Mouse (Mus musculus) heart, postnatal 0 days (tissue): ENCODE results near the gene Bcl9l. TPM values are rescaled to one million over a fixed set of nuclear protein-coding genes. Genes with fewer than 3 reads are reported as not detected.

Experiments used
- ATAC-seq: fragments of 200-750 bp; cut with Nextera tagmentation; 2 replicates; pipeline ENCODE4 v1.8.0; 2017; ENCODE audit warnings: low read depth, moderate number of reproducible peaks, moderate library complexity; ENCODE audit not compliant: insufficient read depth
- DNase-seq: peaks from one replicate; pipeline ENCODE4 v3.0.0-alpha.2; 2016; ENCODE audit warnings: low spot score
- H3K27ac ChIP-seq: fragments of 300-500 bp; sonication (generic); 2 replicates; pipeline ENCODE4 v1.5.1; 2014; ENCODE audit warnings: low read depth, mild to moderate bottlenecking
- H3K27me3 ChIP-seq: fragments of 300-500 bp; sonication (generic); 2 replicates; pipeline ENCODE4 v1.6.1; 2014; ENCODE audit warnings: low read length, mixed read lengths; ENCODE audit not compliant: control insufficient read depth, insufficient read depth
- H3K36me3 ChIP-seq: fragments of 300-500 bp; sonication (generic); replicated peaks from 2 replicates; pipeline ENCODE4 v1.6.1; 2014; ENCODE audit warnings: low read length, mixed read lengths; ENCODE audit not compliant: control insufficient read depth, insufficient read depth
- H3K4me1 ChIP-seq: fragments of 300-500 bp; sonication (generic); 2 replicates; pipeline ENCODE4 v1.6.1; 2014; ENCODE audit warnings: antibody characterized with exemption; ENCODE audit not compliant: control insufficient read depth, insufficient read depth
- H3K4me2 ChIP-seq: fragments of 300-500 bp; sonication (generic); 2 replicates; pipeline ENCODE4 v1.6.1; 2014; ENCODE audit warnings: low read depth, mild to moderate bottlenecking, low read length, moderate library complexity
- H3K4me3 ChIP-seq: fragments of 300-500 bp; sonication (generic); 2 replicates; pipeline ENCODE4 v1.5.1; 2014; ENCODE audit warnings: low read depth, low read length
- H3K9ac ChIP-seq: fragments of 300-500 bp; sonication (generic); replicated peaks from 2 replicates; pipeline ENCODE4 v1.6.1; 2014; ENCODE audit warnings: low read depth, low read length, mixed read lengths
- H3K9me3 ChIP-seq: fragments of 300-500 bp; sonication (generic); replicated peaks from 2 replicates; pipeline ENCODE4 v1.6.1; 2016; ENCODE audit warnings: low read length; ENCODE audit not compliant: control insufficient read depth
- CTCF ChIP-seq: IDR thresholded peaks from 2 replicates; pipeline ENCODE4 v1.5.1; 2016; ENCODE audit warnings: antibody characterized with exemption, control low read depth, low read depth
- EP300 ChIP-seq: IDR thresholded peaks from 2 replicates; pipeline ENCODE4 v1.6.1; 2016; ENCODE audit warnings: antibody characterized with exemption, low read depth
- WGBS: fragments of 180-500 bp; shearing (Covaris S2); extraction: QIAGEN DNeasy Blood & Tissue Kit; methylation state at CpG from one replicate; pipeline ENCODE4 v1.1.7; 2014; 5-methylcytosine and 5-hydroxymethylcytosine counted together
- polyA plus RNA-seq: library from polyadenylated mRNA; unstranded; fragments of >200 nt; fragmentation: Nextera tagmentation; extraction: Ambion mirVana; gene quantifications from 2 replicates; pipeline ENCODE4 v1.2.1, GENCODE M21; 2015
- total RNA-seq: library from RNA; depleted of rRNA; stranded (reverse); fragments of >200 nt; gene quantifications from 2 replicates; pipeline ENCODE4 v1.2.3, GENCODE M21; 2014; ENCODE audit warnings: low replicate concordance

Gene Bcl9l
- total and polyA plus RNA-seq, 2 experiments from 2014 or later, result 5.2 to 12.4 TPM

DNA sequence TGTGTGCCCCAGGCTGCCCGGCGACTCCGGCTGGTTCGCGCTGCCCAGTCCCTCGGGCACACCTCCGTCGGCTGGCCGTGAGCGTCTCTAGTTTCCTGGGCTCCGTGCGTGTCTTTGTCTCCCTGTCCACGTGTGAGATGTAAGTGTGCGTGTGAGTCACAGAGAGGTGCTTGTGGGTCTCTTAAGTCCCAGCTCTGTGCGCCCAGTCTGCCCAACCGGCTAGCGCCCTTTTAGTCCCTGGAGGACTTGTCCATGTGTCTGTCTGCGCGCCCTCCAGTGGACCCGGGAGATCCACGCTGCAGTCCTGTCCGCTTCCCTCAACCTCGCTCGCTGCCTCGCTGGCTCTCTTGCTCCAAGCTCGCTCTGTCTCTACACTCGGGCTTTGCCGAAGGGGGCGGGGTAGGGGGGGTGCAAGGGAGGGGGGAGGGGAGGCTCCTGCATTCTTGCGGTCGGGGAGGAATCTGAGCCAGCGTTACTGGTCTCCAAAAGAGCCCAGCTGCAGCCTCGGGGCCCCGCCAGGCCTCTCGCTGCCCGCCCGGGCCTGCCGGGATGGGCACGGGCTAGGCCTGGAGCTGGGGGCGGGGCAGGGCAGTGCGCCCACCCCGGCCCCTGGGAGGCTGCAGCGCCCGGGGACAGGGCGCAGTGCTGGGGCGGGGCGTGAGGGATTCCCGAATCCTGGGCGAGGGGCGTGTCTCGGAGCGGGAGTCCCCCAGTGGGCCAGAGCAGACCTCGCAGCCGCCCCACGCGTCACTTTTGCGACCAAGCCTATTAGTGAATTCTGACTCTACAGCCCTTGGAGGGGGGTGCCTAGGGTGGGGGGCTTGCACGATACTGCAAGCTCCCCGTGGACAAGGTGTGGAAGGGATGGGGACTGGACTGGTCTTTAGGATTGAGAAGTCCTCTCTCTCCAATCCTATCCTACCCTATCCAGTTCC is 16.1 kb downstream of the Bcl9l start:
- Histone ChIP-seq H3K4me1 (peaks cover 65% of the 10 kb centered on the region), H3K9ac (peak overlapping the region; percentile 64), H3K36me3 (peaks cover 19% of the 10 kb centered on the region), H3K4me3 (peak overlapping the region; percentile 47), H3K27me3 (no peaks in the 10 kb centered on the region), H3K9me3 (no peaks in the 10 kb centered on the region), H3K4me2 (peak overlapping the region; percentile 62), H3K27ac (peak overlapping the region; percentile 96)
- TF ChIP-seq CTCF (peak; percentile 47), EP300 (no peak)
- ATAC-seq (peak; percentile 78), DNase-seq (peak; percentile 89)
- 1% methylated on average over 55 of the region's 59 CpGs for WGBS

- Histone ChIP-seq H3K4me1 (peaks cover 56% of the 10 kb centered on the region), H3K27ac (peak overlapping the region; percentile 96), H3K27me3 (no peaks in the 10 kb centered on the region), H3K4me2 (peak overlapping the region; percentile 62), H3K9me3 (no peaks in the 10 kb centered on the region), H3K36me3 (peaks cover 25% of the 10 kb centered on the region), H3K4me3 (peak overlapping the region; percentile 47), H3K9ac (peak overlapping the region; percentile 64)
- WGBS, result 8% methylated on average over 20 of the region's 20 CpGs
- TF ChIP-seq CTCF, result no peak
- peak; percentile 33; the same call in 1 of the 2 replicates for TF ChIP-seq EP300
- DNase-seq (peak; percentile 94), ATAC-seq (peak; percentile 68)
Observed at GRCm38 (mm10) chr9:44499356-44500162, 16.9 kb downstream of the Bcl9l start.

GRCm38 (mm10) chr9:44500163-44500533 is 17.5 kb downstream of the Bcl9l start:
- peak; percentile 1; the same call in 1 of the 2 replicates for ATAC-seq
- WGBS, result 19% methylated on average over 5 of the region's 5 CpGs
- DNase-seq, result no peak
- no peak for TF ChIP-seq EP300
- TF ChIP-seq CTCF, result no peak
- Histone ChIP-seq H3K9ac (peak overlapping the region; percentile 64), H3K27ac (peak overlapping the region; percentile 96), H3K4me2 (peak overlapping the region; percentile 62), H3K27me3 (no peaks in the 10 kb centered on the region), H3K36me3 (peaks cover 29% of the 10 kb centered on the region), H3K4me1 (peaks cover 50% of the 10 kb centered on the region), H3K9me3 (no peaks in the 10 kb centered on the region), H3K4me3 (peak overlapping the region; percentile 47)

GRCm38 (mm10) chr9:44500638-44501175 is 18.1 kb downstream of the Bcl9l start:
- WGBS, result 38% methylated on average over 8 of the region's 8 CpGs
- peaks cover 45% of the 10 kb centered on the region for H3K4me1 ChIP-seq
- peaks cover 35% of the 10 kb centered on the region for H3K36me3 ChIP-seq
- H3K4me3 ChIP-seq, result no peak overlapping the region
- peak overlapping the region; percentile 62 for H3K4me2 ChIP-seq
- ATAC-seq (no peak), DNase-seq (no peak)
- H3K27ac ChIP-seq, result peak overlapping the region; percentile 96
- peak overlapping the region; percentile 64 for H3K9ac ChIP-seq
- no peaks in the 10 kb centered on the region for H3K9me3 ChIP-seq
- TF ChIP-seq CTCF (no peak), EP300 (no peak)
- H3K27me3 ChIP-seq, result no peaks in the 10 kb centered on the region

DNA sequence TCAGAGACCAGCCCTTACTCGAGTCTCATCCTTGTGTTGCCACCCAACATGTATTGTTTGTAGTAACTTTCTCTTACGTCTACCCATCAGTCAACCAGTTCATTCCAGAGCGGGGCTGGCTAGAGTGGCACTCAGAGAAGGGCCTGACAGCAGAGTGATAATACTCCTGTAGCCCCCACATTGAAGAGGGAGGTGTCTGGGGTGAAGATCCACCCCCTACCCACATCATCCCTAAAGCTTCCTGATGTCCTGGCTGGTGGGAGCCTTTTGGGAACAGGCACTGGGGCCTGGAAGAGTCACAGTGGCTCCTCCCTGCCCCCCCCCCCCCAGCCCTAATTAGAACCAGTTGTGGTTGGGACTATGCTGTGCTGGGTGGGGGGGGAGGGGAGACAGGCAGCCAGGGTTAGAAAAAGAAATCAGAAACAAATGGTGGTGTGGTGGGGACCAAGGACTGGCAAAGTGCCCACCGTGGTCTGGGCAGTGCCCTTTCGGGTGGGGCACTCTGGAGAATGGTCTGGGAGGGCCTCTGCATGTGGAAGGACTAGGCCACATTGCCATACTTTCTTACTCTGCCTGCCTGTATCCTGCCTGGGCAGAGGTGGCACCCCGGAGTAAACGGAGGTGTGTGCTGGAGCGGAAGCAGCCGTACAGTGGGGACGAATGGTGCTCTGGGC is 18.7 kb downstream of the Bcl9l start:
- no peaks in the 10 kb centered on the region for H3K9me3 ChIP-seq
- H3K4me2 ChIP-seq, result peak overlapping the region; percentile 11; the same call in 1 of the 2 replicates
- 0 out of 2 replicates have a peak overlapping the region, but pooled peaks have one; percentile 96 for H3K27ac ChIP-seq
- no peak overlapping the region for H3K9ac ChIP-seq
- WGBS, result 42% methylated on average over 10 of the region's 10 CpGs
- H3K27me3 ChIP-seq, result no peaks in the 10 kb centered on the region
- peaks cover 45% of the 10 kb centered on the region for H3K4me1 ChIP-seq
- DNase-seq (no peak), ATAC-seq (no peak)
- H3K36me3 ChIP-seq, result peaks cover 41% of the 10 kb centered on the region
- no peak overlapping the region for H3K4me3 ChIP-seq
- no peak for TF ChIP-seq CTCF
- no peak for TF ChIP-seq EP300
